Mouse (Mus musculus): ENCODE measurements around the gene Cnnm4. TPM values are rescaled to one million over a fixed set of nuclear protein-coding genes. Genes with fewer than 3 reads are reported as not detected.

Gene Cnnm4
- total and polyA plus RNA-seq, 3 experiments: 7.8 to 8.5 TPM; not detected in 1

GRCm38 (mm10) chr1:36542925-36543324 lies 71.5 kb downstream of the Cnnm4 start:
- TF ChIP-seq MAX (IDR thresholded peaks at IDR 0.05; ENCODE audit: low read length) (no peak), MXI1 (IDR thresholded peaks at IDR 0.05; ENCODE audit: low read depth, low read length) (no peak), EP300 (IDR thresholded peaks at IDR 0.05; ENCODE audit: low read depth in 1 of 2, low read length in 2 of 2) (no peak), TBP (IDR thresholded peaks at IDR 0.05; ENCODE audit: low read depth, low read length) (no peak), GABPA (IDR thresholded peaks at IDR 0.05; ENCODE audit: low read depth, low read length) (no peak), ZMIZ1 (IDR thresholded peaks at IDR 0.05; ENCODE audit: low read depth, low read length) (no peak), GATA1 (IDR thresholded peaks at IDR 0.05; ENCODE audit: low read depth, low read length) (no peak), ELF1 (IDR thresholded peaks at IDR 0.05; ENCODE audit: low read depth, low read length) (no peak), SMC3 (IDR thresholded peaks at IDR 0.05; ENCODE audit: low read depth, low read length) (no peak), POLR2AphosphoS5 (IDR thresholded peaks at IDR 0.05; ENCODE audit: borderline replicate concordance, low read depth, low read length) (no peak), TCF12 (IDR thresholded peaks at IDR 0.05; ENCODE audit: low read depth, low read length) (no peak), KAT2A (conservative IDR thresholded peaks at IDR 0.05; ENCODE audit: low read depth, low read length) (no peak), USF1 (IDR thresholded peaks at IDR 0.05; ENCODE audit: low read depth, low read length) (no peak), CHD1 (IDR thresholded peaks at IDR 0.05; ENCODE audit: low read depth, low read length) (no peak), RAD21 (IDR thresholded peaks at IDR 0.05; ENCODE audit: low read depth, low read length) (no peak), ZKSCAN1 (IDR thresholded peaks at IDR 0.05; ENCODE audit: low read depth, low read length) (no peak), USF2 (IDR thresholded peaks at IDR 0.05; ENCODE audit: borderline replicate concordance in 1 of 2, insufficient read depth in 1 of 2, low read depth in 1 of 2, low read length in 2 of 2) (no peak)
- Histone ChIP-seq H3K4me3 (ENCODE audit: control insufficient read depth in 1 of 2, insufficient read depth in 1 of 2, low read depth in 2 of 2, low read length in 2 of 2) (no peak overlapping the region), H3K36me3 (ENCODE audit: control insufficient read depth in 1 of 2, insufficient read depth in 2 of 2, low read length in 2 of 2) (no peaks in the 10 kb centered on the region; a peak in 1 of 4 replicates), H3K4me1 (ENCODE audit: control insufficient read depth in 1 of 2, insufficient read depth in 2 of 2, low read length in 2 of 2) (peaks cover 0 to 3% of the 10 kb centered on the region in 2 experiments; a peak in 3 of 4 replicates), H3K27ac (ENCODE audit: control insufficient read depth, low read depth, low read length) (no peak overlapping the region), H3K79me2 (ENCODE audit: control insufficient read depth, insufficient read depth, low read length, poor library complexity) (peaks cover 4% of the 10 kb centered on the region), H3K9ac (ENCODE audit: control insufficient read depth, low read depth, low read length, poor library complexity, severe bottlenecking) (no peak overlapping the region), H3K9me3 (replicated peaks; ENCODE audit: insufficient read depth, low read length) (no peaks in the 10 kb centered on the region), H3K27me3 (ENCODE audit: control insufficient read depth in 1 of 2, insufficient read depth in 2 of 2, low read length in 2 of 2) (no peaks in the 10 kb centered on the region)
- no peak for DNase-seq (ENCODE audit: low read depth, low spot score)

GRCm38 (mm10) chr1:36545382-36545781 lies 74.0 kb downstream of the Cnnm4 start:
- Histone ChIP-seq H3K36me3 (ENCODE audit: control insufficient read depth in 1 of 2, insufficient read depth in 2 of 2, low read length in 2 of 2) (no peaks in the 10 kb centered on the region; a peak in 1 of 4 replicates), H3K27ac (ENCODE audit: control insufficient read depth, low read depth, low read length) (peak overlapping the region; percentile 0; the same call in 1 of the 2 replicates), H3K4me3 (ENCODE audit: control insufficient read depth in 1 of 2, insufficient read depth in 1 of 2, low read depth in 2 of 2, low read length in 2 of 2) (no peak overlapping the region), H3K4me1 (ENCODE audit: control insufficient read depth in 1 of 2, insufficient read depth in 2 of 2, low read length in 2 of 2) (peaks cover 0 to 3% of the 10 kb centered on the region in 2 experiments; a peak in 3 of 4 replicates), H3K9ac (ENCODE audit: control insufficient read depth, low read depth, low read length, poor library complexity, severe bottlenecking) (no peak overlapping the region), H3K27me3 (ENCODE audit: control insufficient read depth in 1 of 2, insufficient read depth in 2 of 2, low read length in 2 of 2) (no peaks in the 10 kb centered on the region), H3K79me2 (ENCODE audit: control insufficient read depth, insufficient read depth, low read length, poor library complexity) (peaks cover 4% of the 10 kb centered on the region), H3K9me3 (replicated peaks; ENCODE audit: insufficient read depth, low read length) (no peaks in the 10 kb centered on the region)
- TF ChIP-seq CHD2 (IDR thresholded peaks at IDR 0.05; ENCODE audit: low read length) (no peak), JUND (IDR thresholded peaks at IDR 0.05; ENCODE audit: low read depth, low read length) (no peak), MYC (IDR thresholded peaks at IDR 0.05; ENCODE audit: low read depth, low read length) (no peak), MAFK (IDR thresholded peaks at IDR 0.05; ENCODE audit: borderline replicate concordance, low read depth, low read length) (no peak), MXI1 (IDR thresholded peaks at IDR 0.05; ENCODE audit: low read depth, low read length) (no peak), RAD21 (IDR thresholded peaks at IDR 0.05; ENCODE audit: low read depth, low read length) (no peak), UBTF (IDR thresholded peaks at IDR 0.05; ENCODE audit: borderline replicate concordance, insufficient read depth, low read depth, low read length) (no peak)
- no peak for DNase-seq (ENCODE audit: low read depth, low spot score)
